Mouse (Mus musculus) G1E (cell line): Measurements from ENCODE around the gene Gpatch2.

Experiments
- CTCF ChIP-seq: IDR thresholded peaks from 2 replicates; pipeline ENCODE4 v1.5.1; 2012; ENCODE audit warnings: low read depth, low read length, inconsistent platforms, mixed read lengths
- GATA2 ChIP-seq: IDR thresholded peaks from 2 replicates; pipeline ENCODE4 v1.6.1; 2012; ENCODE audit warnings: low read depth, low read length, inconsistent platforms, borderline replicate concordance

DNA sequence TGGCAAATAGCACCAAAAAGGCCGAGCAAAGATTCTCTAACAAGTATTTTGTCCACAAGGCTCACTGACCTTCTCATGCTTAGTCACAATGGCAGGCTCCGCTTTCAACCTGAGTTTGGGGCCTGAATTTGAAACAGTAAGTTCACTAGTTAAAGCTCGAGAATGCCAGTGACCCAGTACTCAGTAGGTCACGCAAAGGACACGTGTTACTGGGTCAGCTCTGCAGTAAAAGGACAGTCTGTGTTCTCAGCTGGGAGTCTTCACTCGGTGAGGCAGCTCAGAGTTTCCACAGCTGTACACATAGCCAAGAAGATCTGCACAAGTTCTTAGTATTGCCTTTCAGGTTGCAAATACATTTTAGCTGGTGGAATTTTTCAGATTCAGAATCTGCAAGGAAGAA lies 21.0 kb downstream of the Gpatch2 start:
- TF ChIP-seq CTCF: no peak
- no peak for TF ChIP-seq GATA2
